Mouse (Mus musculus): ENCODE data around the gene Katnb1.

- no peak for TF ChIP-seq USF1 (IDR thresholded peaks at IDR 0.05; ENCODE audit: low read depth, low read length)
- TF ChIP-seq MAX (IDR thresholded peaks at IDR 0.05; ENCODE audit: low read length), result no peak
- TF ChIP-seq CHD2 (IDR thresholded peaks at IDR 0.05; ENCODE audit: low read length), result no peak
- peak; percentile 58 to 90 for TF ChIP-seq CTCF (conservative IDR thresholded peaks at IDR 0.05 in 1 of 2, IDR thresholded peaks at IDR 0.05 in 1 of 2; ENCODE audit: low read depth in 2 of 2, low read length in 2 of 2)
- TF ChIP-seq POLR2A (IDR thresholded peaks at IDR 0.05; ENCODE audit: low read depth, low read length), result no peak
- no peak for TF ChIP-seq ZMIZ1 (IDR thresholded peaks at IDR 0.05; ENCODE audit: low read depth, low read length)
- no peak for TF ChIP-seq E2F4 (IDR thresholded peaks at IDR 0.05; ENCODE audit: insufficient replicate concordance, low read depth, low read length)
Observed at GRCm38 (mm10) chr8:95099009-95099408, 18.0 kb downstream of the Katnb1 start.
